Mouse (Mus musculus): ENCODE measurements around the gene Emc10. TPM values are rescaled to one million over a fixed set of nuclear protein-coding genes. Genes with fewer than 3 reads are reported as not detected.

Gene Emc10
- polyA plus RNA-seq, 1 experiment from 2014 or later = 114 TPM

DNA sequence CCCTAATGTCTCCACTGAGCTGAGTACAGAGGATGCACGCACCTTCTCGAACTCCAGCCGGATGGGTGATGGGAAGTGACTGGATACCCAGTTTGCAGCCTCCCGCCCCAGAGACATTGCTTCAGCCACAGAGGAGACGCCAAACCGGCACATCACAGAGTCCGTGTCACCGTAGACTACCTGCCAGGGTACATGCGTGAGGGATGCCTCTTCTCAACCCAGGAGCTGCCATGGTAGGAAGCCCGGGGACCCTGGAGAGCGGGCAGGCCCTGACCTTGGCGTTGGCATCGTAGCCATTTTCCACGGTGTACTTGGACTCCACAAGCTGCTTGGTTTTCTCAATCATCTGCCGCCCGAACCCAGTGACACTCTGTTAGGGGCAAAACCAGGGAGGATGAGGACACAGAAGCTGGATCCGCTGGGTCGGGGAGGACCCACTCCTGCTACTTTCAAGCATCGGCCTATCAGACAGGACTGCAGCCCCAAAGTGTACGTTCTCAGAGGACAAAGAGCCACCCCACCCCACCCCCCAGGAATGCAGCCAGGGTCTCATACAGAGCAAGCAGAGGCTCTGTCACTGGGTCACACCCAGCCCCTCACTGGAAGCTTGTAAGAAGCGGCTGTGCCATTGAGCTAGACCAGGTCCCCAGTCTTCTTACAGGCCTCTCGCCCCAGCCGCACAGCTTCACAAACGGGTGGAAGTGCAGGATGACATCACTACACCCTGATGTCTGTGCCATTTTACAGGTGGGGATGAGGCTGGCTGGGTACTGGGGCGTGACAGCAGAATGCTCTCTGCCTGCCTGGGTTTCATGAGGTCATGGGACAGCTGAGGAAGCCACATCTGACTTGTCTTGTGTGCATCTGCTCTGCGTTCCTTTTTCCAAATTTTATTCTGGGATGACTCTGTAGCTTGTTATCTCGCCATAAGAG, 39.6 kb upstream of the Emc10 start:
- no peak overlapping the region for H3K4me2 ChIP-seq (ENCODE audit: low read length)
- no peak overlapping the region for H3K27ac ChIP-seq (replicated peaks in 1 of 2; ENCODE audit: control insufficient read depth in 1 of 2, insufficient read depth in 1 of 2, low read depth in 2 of 2, low read length in 2 of 2)
- H3K4me3 ChIP-seq (ENCODE audit: control insufficient read depth in 1 of 2, insufficient read depth in 1 of 2, low read depth in 1 of 2, low read length in 2 of 2) = no peak overlapping the region
- no peak for ATAC-seq (ENCODE audit: insufficient number of reproducible peaks, insufficient read depth, low FRiP score, low read depth)
- H3K9me3 ChIP-seq (ENCODE audit: control insufficient read depth, low read length) = no peaks in the 10 kb centered on the region
- H3K36me3 ChIP-seq (ENCODE audit: control insufficient read depth, insufficient read depth, low read length) = peaks cover 84% of the 10 kb centered on the region
- H3K27me3 ChIP-seq (ENCODE audit: control insufficient read depth, insufficient read depth, low read length) = no peaks in the 10 kb centered on the region
- H3K4me1 ChIP-seq (ENCODE audit: control insufficient read depth in 2 of 2, insufficient read depth in 2 of 2, low read length in 2 of 2) = peaks cover 2 to 10% of the 10 kb centered on the region in 2 experiments; a peak in 1 of 4 replicates
- no peak overlapping the region for H3K9ac ChIP-seq (ENCODE audit: low read length)
- WGBS = 87% methylated on average over 27 of the region's 27 CpGs

DNA sequence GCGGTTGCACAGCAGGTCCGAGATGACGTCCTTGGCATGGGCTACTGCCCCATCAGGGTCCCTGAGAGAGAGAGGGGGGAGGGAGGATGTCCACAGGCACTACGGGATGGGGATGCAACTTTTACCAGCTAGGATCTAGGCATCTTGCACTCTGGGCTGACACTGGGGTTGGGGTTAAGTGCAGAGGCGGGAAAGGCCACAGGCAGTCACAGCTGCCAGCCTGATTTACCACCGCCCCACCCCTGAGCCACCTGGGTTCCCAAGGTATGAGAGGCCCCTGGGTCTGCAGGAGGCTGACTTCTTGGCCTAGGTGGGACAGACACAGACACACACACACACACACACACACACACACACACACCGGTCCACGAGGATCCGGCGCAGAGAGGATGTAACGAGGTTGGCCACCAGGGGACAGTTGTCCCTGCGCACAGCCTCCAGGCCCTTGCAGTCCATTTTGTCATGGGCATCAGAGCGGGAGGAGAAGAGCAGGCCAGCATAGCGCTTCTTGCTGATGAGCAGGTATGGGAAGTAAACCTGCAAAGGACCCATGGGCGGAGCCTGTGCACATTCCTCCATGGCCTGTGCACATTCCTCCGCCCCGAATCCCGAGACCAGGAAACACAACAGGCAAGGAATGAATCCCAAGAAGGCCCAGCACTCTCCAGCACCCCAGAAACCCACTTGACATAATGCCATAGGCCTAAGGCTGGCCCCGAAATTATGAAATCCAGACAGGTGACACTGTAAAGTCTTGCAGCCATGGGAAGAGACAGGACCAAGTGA, 38.5 kb upstream of the Emc10 start:
- Histone ChIP-seq H3K9me3 (ENCODE audit: control insufficient read depth, low read length) (no peaks in the 10 kb centered on the region), H3K27ac (replicated peaks in 1 of 2; ENCODE audit: control insufficient read depth in 1 of 2, insufficient read depth in 1 of 2, low read depth in 2 of 2, low read length in 2 of 2) (no peak overlapping the region), H3K9ac (ENCODE audit: low read length) (no peak overlapping the region), H3K36me3 (ENCODE audit: control insufficient read depth, insufficient read depth, low read length) (peaks cover 73% of the 10 kb centered on the region), H3K4me3 (ENCODE audit: control insufficient read depth in 1 of 2, insufficient read depth in 1 of 2, low read depth in 1 of 2, low read length in 2 of 2) (no peak overlapping the region), H3K4me2 (ENCODE audit: low read length) (no peak overlapping the region), H3K27me3 (ENCODE audit: control insufficient read depth, insufficient read depth, low read length) (0 out of 2 replicates have a peak, but pooled peaks cover 4% of the 10 kb centered on the region), H3K4me1 (ENCODE audit: control insufficient read depth in 2 of 2, insufficient read depth in 2 of 2, low read length in 2 of 2) (peaks cover 2 to 10% of the 10 kb centered on the region in 2 experiments; a peak in 1 of 4 replicates)
- 87% methylated on average over 19 of the region's 19 CpGs for WGBS
- ATAC-seq (ENCODE audit: insufficient number of reproducible peaks, insufficient read depth, low FRiP score, low read depth) = no peak

GRCm38 (mm10) chr7:44534242-44534641, 37.9 kb upstream of the Emc10 start:
- ATAC-seq (ENCODE audit: insufficient number of reproducible peaks, insufficient read depth, low FRiP score, low read depth) = no peak

DNA sequence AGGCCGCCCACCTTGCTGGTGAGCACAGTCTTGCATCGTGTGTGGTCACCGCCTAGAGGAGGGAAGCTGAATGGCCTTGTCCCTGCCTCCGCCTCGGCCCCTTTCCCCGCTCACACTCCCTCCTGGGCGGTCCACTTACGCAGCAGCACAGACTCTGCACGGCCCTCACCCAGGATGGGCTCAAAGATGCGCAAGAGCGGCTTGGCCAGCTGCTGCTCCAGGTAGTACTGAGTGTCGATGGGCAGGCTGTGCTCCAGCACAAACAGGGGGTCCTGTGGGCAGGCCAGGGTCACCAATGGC, 37.4 kb upstream of the Emc10 start:
- Histone ChIP-seq H3K27ac (replicated peaks in 1 of 2; ENCODE audit: control insufficient read depth in 1 of 2, insufficient read depth in 1 of 2, low read depth in 2 of 2, low read length in 2 of 2) (no peak overlapping the region), H3K4me3 (ENCODE audit: control insufficient read depth in 1 of 2, insufficient read depth in 1 of 2, low read depth in 1 of 2, low read length in 2 of 2) (no peak overlapping the region), H3K36me3 (ENCODE audit: control insufficient read depth, insufficient read depth, low read length) (peaks cover 61% of the 10 kb centered on the region), H3K27me3 (ENCODE audit: control insufficient read depth, insufficient read depth, low read length) (peaks cover 12% of the 10 kb centered on the region), H3K9me3 (ENCODE audit: control insufficient read depth, low read length) (no peaks in the 10 kb centered on the region), H3K4me2 (ENCODE audit: low read length) (no peak overlapping the region), H3K9ac (ENCODE audit: low read length) (no peak overlapping the region), H3K4me1 (ENCODE audit: control insufficient read depth in 2 of 2, insufficient read depth in 2 of 2, low read length in 2 of 2) (peaks cover 2 to 10% of the 10 kb centered on the region in 2 experiments; a peak in 2 of 4 replicates)
- no peak for ATAC-seq (ENCODE audit: insufficient number of reproducible peaks, insufficient read depth, low FRiP score, low read depth)
- WGBS = 79% methylated on average over 12 of the region's 12 CpGs

More at GRCm38 (mm10) chr7:44534242-44534641, 37.9 kb upstream of the Emc10 start:
- Histone ChIP-seq H3K27me3 (ENCODE audit: control insufficient read depth, insufficient read depth, low read length) (peaks cover 6% of the 10 kb centered on the region), H3K4me3 (ENCODE audit: control insufficient read depth in 1 of 2, insufficient read depth in 1 of 2, low read depth in 1 of 2, low read length in 2 of 2) (no peak overlapping the region), H3K4me1 (ENCODE audit: control insufficient read depth in 2 of 2, insufficient read depth in 2 of 2, low read length in 2 of 2) (peaks cover 2 to 10% of the 10 kb centered on the region in 2 experiments; a peak in 1 of 4 replicates), H3K9ac (ENCODE audit: low read length) (no peak overlapping the region), H3K9me3 (ENCODE audit: control insufficient read depth, low read length) (no peaks in the 10 kb centered on the region), H3K27ac (replicated peaks in 1 of 2; ENCODE audit: control insufficient read depth in 1 of 2, insufficient read depth in 1 of 2, low read depth in 2 of 2, low read length in 2 of 2) (no peak overlapping the region), H3K36me3 (ENCODE audit: control insufficient read depth, insufficient read depth, low read length) (peaks cover 67% of the 10 kb centered on the region), H3K4me2 (ENCODE audit: low read length) (no peak overlapping the region)
- 90% methylated on average over 13 of the region's 13 CpGs for WGBS

- H3K27me3 ChIP-seq (ENCODE audit: control insufficient read depth, insufficient read depth, low read length) = peaks cover 14% of the 10 kb centered on the region
- H3K9me3 ChIP-seq (ENCODE audit: control insufficient read depth, low read length) = no peaks in the 10 kb centered on the region
- no peak for ATAC-seq (ENCODE audit: insufficient number of reproducible peaks, insufficient read depth, low FRiP score, low read depth)
- H3K4me1 ChIP-seq (ENCODE audit: control insufficient read depth in 2 of 2, insufficient read depth in 2 of 2, low read length in 2 of 2) = peaks cover 3 to 13% of the 10 kb centered on the region in 2 experiments
- no peak overlapping the region for H3K27ac ChIP-seq (replicated peaks in 1 of 2; ENCODE audit: control insufficient read depth in 1 of 2, insufficient read depth in 1 of 2, low read depth in 2 of 2, low read length in 2 of 2)
- H3K4me3 ChIP-seq (ENCODE audit: control insufficient read depth in 1 of 2, insufficient read depth in 1 of 2, low read depth in 1 of 2, low read length in 2 of 2) = no peak overlapping the region
- peaks cover 56% of the 10 kb centered on the region for H3K36me3 ChIP-seq (ENCODE audit: control insufficient read depth, insufficient read depth, low read length)
- 84% methylated on average over 29 of the region's 29 CpGs for WGBS
- no peak overlapping the region for H3K4me2 ChIP-seq (ENCODE audit: low read length)
- H3K9ac ChIP-seq (ENCODE audit: low read length) = no peak overlapping the region
These were observed 36.8 kb upstream of the Emc10 start for GRCm38 (mm10) chr7:44532918-44533745.

- Histone ChIP-seq H3K4me2 (ENCODE audit: low read length) (no peak within 1 kb of the TSS), H3K9me3 (ENCODE audit: control insufficient read depth, low read length) (no peaks in the 10 kb centered on the region), H3K27me3 (ENCODE audit: control insufficient read depth, insufficient read depth, low read length) (peaks cover 14% of the 10 kb centered on the region), H3K9ac (ENCODE audit: low read length) (no peak within 1 kb of the TSS), H3K4me3 (ENCODE audit: control insufficient read depth in 1 of 2, insufficient read depth in 1 of 2, low read depth in 1 of 2, low read length in 2 of 2) (no peak within 1 kb of the TSS), H3K4me1 (ENCODE audit: control insufficient read depth in 2 of 2, insufficient read depth in 2 of 2, low read length in 2 of 2) (peaks cover 5 to 17% of the 10 kb centered on the region in 2 experiments), H3K27ac (replicated peaks in 1 of 2; ENCODE audit: control insufficient read depth in 1 of 2, insufficient read depth in 1 of 2, low read depth in 2 of 2, low read length in 2 of 2) (no peak within 1 kb of the TSS), H3K36me3 (ENCODE audit: control insufficient read depth, insufficient read depth, low read length) (peaks cover 46% of the 10 kb centered on the region)
- no peak for ATAC-seq (ENCODE audit: insufficient number of reproducible peaks, insufficient read depth, low FRiP score, low read depth)
- 76% methylated on average over 4 of the region's 4 CpGs for WGBS
These were observed 35.8 kb upstream of the Emc10 start, which contains the start of gene Spib for GRCm38 (mm10) chr7:44531946-44532732. TSS of gene Spib (minus strand) at chr7:44532071.
